In the genomic region with DNA sequence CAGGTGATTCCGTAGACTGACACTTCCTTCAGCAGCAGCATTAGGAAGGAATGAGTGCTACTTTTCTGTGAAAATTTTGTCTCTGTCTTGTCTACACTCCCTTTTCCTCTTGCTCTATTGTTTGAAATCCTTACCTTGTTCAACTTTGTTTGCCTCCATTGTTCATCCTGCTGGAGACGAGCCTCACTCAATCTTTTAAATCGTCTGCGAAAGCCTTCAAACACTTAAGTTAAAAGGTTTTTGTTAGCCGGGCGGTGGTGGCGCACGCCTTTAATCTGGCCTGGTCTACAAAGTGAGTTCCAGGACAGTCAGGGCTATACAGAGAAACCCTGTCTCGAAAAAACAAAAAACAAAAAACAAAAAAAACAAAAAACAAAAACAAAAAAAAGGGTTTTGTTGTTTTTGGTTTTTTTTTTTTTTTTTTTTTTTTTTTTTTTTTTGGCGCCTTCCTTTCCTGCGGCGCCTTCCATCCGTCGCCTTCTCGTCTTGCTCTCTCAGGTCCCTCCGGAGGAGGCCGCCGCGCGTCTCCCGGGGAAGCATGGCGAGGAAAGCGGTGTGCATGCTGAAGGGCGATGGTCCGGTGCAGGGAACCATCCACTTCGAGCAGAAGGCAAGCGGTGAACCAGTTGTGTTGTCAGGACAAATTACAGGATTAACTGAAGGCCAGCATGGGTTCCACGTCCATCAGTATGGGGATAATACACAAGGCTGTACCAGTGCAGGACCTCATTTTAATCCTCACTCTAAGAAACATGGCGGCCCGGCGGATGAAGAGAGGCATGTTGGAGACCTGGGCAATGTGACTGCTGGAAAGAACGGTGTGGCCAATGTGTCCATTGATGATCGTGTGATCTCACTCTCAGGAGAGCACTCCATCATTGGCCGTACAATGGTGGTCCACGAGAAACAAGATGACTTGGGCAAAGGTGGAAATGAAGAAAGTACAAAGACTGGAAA, we compare ENCODE assay signal across 22 mouse cellular contexts.
"Had no signal": no experiment of that assay in that cellular context is flagged by ENCODE, and none has a peak within 500 bp of the region (broad histone marks: within the 10 kb centered on the region; RNA-seq: fewer than 3 reads in every experiment).

No protein-coding gene starts in this region.

- H3K4me1 ChIP-seq: kidney, embryonic 15.5 days; limb, embryonic 12.5 days had no signal

- H3K4me2 ChIP-seq: kidney, embryonic 15.5 days; limb, embryonic 12.5 days; limb, embryonic 15.5 days; liver, embryonic 11.5 days; lung, embryonic 14.5 days had no signal

- H3K4me3 ChIP-seq: kidney, embryonic 15.5 days; limb, embryonic 12.5 days; limb, embryonic 15.5 days had no signal

- H3K9me3 ChIP-seq: kidney, embryonic 15.5 days; limb, embryonic 12.5 days; limb, embryonic 15.5 days had no signal

- H3K27ac ChIP-seq: kidney, embryonic 15.5 days; limb, embryonic 12.5 days; limb, embryonic 15.5 days; liver, embryonic 14.5 days; macrophage; stomach, postnatal 0 days had no signal

- H3K36me3 ChIP-seq: kidney, embryonic 15.5 days; limb, embryonic 12.5 days; limb, embryonic 15.5 days had no signal

- DNase-seq: kidney, adult 8-10 months; kidney, postnatal 14 days; kidney, postnatal 4 days; left cerebral cortex, postnatal 4 days; liver, postnatal 0 days; lung, embryonic 14.5 days; midbrain, embryonic 14.5 days; right cerebral cortex, adult 18-20 months; right cerebral cortex, postnatal 14 days; right cerebral cortex, postnatal 4 days; thymus, adult 2 months; thymus, postnatal 14 days; thymus, postnatal 4 days had no signal

- H3K27me3 ChIP-seq: kidney, embryonic 15.5 days; limb, embryonic 12.5 days; limb, embryonic 15.5 days had no signal

- ATAC-seq: intestine, embryonic 16.5 days; liver, postnatal 0 days; lung, postnatal 0 days had no signal

- H3K9ac ChIP-seq: kidney, embryonic 15.5 days; limb, embryonic 12.5 days; limb, embryonic 15.5 days; liver, embryonic 14.5 days; liver, postnatal 0 days; lung, embryonic 14.5 days had no signal
